Mouse (Mus musculus): Measurements from ENCODE around the gene Gm20894. TPM values are rescaled to one million over a fixed set of nuclear protein-coding genes. Genes with fewer than 3 reads are reported as not detected.
"Not testable (repeated sequence)": the region's sequence is repeated elsewhere in the genome, so short reads cannot be mapped to it uniquely, and the experiment has no call there.

Gm20894 gene
- not detected for total RNA-seq (2021)

GRCm38 (mm10) chrY:28271412-28271811, at the start of gene Gm20894:
Gene Gm20894, minus strand, starts transcription at chrY:28271512.
- not testable (repeated sequence) for DNase-seq
